Mouse (Mus musculus) liver, embryonic 15.5 days (tissue): ENCODE measurements around the gene Trpm1. TPM values are rescaled to one million over a fixed set of nuclear protein-coding genes. Genes with fewer than 3 reads are reported as not detected.

Experiments used
- ATAC-seq: fragments of 200-750 bp; cut with Nextera tagmentation; 2 replicates; pipeline ENCODE4 v1.8.0; 2017; ENCODE audit warnings: moderate number of reproducible peaks, mild to moderate bottlenecking, moderate library complexity; ENCODE audit not compliant: insufficient read depth
- H3K27ac ChIP-seq: fragments of 300-500 bp; sonication (generic); replicated peaks from 2 replicates; pipeline ENCODE4 v1.5.1; 2015; ENCODE audit warnings: mild to moderate bottlenecking, inconsistent platforms
- H3K27me3 ChIP-seq: fragments of 300-500 bp; sonication (generic); 2 replicates; pipeline ENCODE4 v1.6.1; 2015; ENCODE audit warnings: mild to moderate bottlenecking, inconsistent platforms
- H3K36me3 ChIP-seq: fragments of 300-500 bp; sonication (generic); replicated peaks from 2 replicates; pipeline ENCODE4 v1.6.1; 2015; ENCODE audit warnings: moderate library complexity, mild to moderate bottlenecking, inconsistent platforms
- H3K4me1 ChIP-seq: fragments of 300-500 bp; sonication (generic); replicated peaks from 2 replicates; pipeline ENCODE4 v1.6.1; 2015; ENCODE audit warnings: inconsistent platforms
- H3K4me2 ChIP-seq: fragments of 300-500 bp; sonication (generic); 2 replicates; pipeline ENCODE4 v1.6.1; 2015; ENCODE audit warnings: moderate library complexity, mild to moderate bottlenecking, inconsistent platforms
- H3K4me3 ChIP-seq: fragments of 300-500 bp; sonication (generic); replicated peaks from 2 replicates; pipeline ENCODE4 v1.5.1; 2015; ENCODE audit warnings: mild to moderate bottlenecking, inconsistent platforms
- H3K9ac ChIP-seq: fragments of 300-500 bp; sonication (generic); 2 replicates; pipeline ENCODE4 v1.6.1; 2015; ENCODE audit warnings: moderate library complexity, mild to moderate bottlenecking, inconsistent platforms
- H3K9me3 ChIP-seq: fragments of 300-500 bp; sonication (generic); replicated peaks from 2 replicates; pipeline ENCODE4 v1.6.1; 2016; ENCODE audit warnings: inconsistent platforms
- WGBS: fragments of 180-500 bp; shearing (Covaris S2); methylation state at CpG from one replicate; pipeline ENCODE4 v1.1.7; 2015; ENCODE audit warnings: mixed read lengths; ENCODE audit not compliant: insufficient replicate concordance; 5-methylcytosine and 5-hydroxymethylcytosine counted together
- polyA plus RNA-seq: library from polyadenylated mRNA; unstranded; fragments of >200 nt; fragmentation: Nextera tagmentation; extraction: Ambion mirVana; gene quantifications from 2 replicates; pipeline ENCODE4 v1.2.1, GENCODE M21; 2015

Gene Trpm1
- polyA plus RNA-seq, 1 experiment from 2014 or later = not detected

DNA sequence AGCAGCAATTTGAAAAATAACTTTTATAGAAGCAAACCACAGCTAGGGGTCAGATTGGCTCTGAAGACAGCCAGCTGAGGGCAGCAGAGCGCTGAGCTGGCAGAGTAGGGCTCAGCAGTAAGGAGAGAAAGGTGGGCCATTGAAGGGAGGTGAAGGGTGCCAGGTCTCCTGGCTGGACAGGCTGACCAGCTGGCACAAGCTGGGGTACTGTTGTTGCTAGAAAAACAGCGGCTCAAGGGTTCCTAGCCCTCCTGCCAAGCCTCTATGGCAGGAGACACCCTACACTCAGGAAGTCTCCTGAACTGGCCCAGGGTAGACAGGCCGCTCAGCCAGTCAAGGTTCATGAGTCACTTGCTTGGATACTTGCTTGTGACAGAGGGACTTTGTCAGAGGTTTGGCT is 11.4 kb downstream of the Trpm1 start:
- Histone ChIP-seq H3K4me1 (no peaks in the 10 kb centered on the region), H3K27me3 (no peaks in the 10 kb centered on the region), H3K4me3 (no peak overlapping the region), H3K27ac (no peak overlapping the region), H3K36me3 (no peaks in the 10 kb centered on the region), H3K9ac (no peak overlapping the region), H3K9me3 (no peaks in the 10 kb centered on the region), H3K4me2 (no peak overlapping the region)
- WGBS = 57% methylated on average over 3 of the region's 3 CpGs
- ATAC-seq = no peak

DNA sequence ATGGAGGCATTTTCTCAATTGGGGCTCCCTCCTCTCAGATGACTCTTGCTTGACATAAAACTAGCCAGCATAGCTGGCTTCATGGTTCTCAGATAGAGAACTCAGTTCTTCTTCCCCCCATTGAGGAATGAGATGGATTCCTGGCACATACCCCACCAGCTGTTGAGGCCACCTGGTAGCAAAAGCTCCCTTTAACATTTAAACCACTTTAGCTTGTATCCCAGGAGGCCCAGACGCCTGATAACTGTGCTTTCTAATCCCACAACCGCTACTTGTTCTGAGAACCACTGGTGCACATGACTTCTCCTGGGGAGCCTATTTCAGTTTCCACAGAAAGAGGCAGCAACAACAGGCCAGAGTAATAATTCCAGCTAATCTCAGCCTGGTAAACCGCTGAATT is 12.4 kb downstream of the Trpm1 start:
- no peak overlapping the region for H3K27ac ChIP-seq
- H3K9ac ChIP-seq = no peak overlapping the region
- no peaks in the 10 kb centered on the region for H3K4me1 ChIP-seq
- 59% methylated on average over 3 of the region's 3 CpGs for WGBS
- H3K36me3 ChIP-seq = no peaks in the 10 kb centered on the region
- no peak overlapping the region for H3K4me2 ChIP-seq
- no peak for ATAC-seq
- H3K27me3 ChIP-seq = no peaks in the 10 kb centered on the region
- no peak overlapping the region for H3K4me3 ChIP-seq
- no peaks in the 10 kb centered on the region for H3K9me3 ChIP-seq

DNA sequence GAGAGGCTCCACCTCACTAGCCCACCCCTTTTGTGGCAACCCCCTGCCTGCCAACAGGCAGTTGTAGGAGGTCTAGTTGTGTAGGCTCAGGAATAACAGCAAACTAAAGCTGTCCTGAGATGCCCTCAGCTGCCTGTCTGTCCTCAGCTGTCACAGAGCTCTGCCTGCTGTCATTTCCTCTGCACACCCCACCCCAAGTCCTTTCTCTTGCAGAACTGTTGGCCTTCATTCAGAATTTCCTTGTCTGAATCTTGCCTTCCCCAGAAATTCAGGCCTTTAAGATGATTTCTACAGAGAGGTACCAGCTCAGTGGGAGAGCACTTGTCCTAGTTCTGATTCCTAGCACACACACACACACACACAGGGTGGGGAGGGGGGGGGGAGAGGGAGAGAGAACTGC is 13.1 kb downstream of the Trpm1 start:
- Histone ChIP-seq H3K27me3 (no peaks in the 10 kb centered on the region), H3K27ac (no peak overlapping the region), H3K36me3 (no peaks in the 10 kb centered on the region), H3K9ac (no peak overlapping the region), H3K9me3 (no peaks in the 10 kb centered on the region), H3K4me3 (no peak overlapping the region), H3K4me2 (no peak overlapping the region), H3K4me1 (no peaks in the 10 kb centered on the region)
- ATAC-seq = no peak

- H3K9ac ChIP-seq = no peak overlapping the region
- no peak for ATAC-seq
- H3K27me3 ChIP-seq = no peaks in the 10 kb centered on the region
- no peaks in the 10 kb centered on the region for H3K9me3 ChIP-seq
- H3K4me2 ChIP-seq = no peak overlapping the region
- no peaks in the 10 kb centered on the region for H3K4me1 ChIP-seq
- H3K36me3 ChIP-seq = no peaks in the 10 kb centered on the region
- no peak overlapping the region for H3K27ac ChIP-seq
- 82% methylated on average over 4 of the region's 4 CpGs for WGBS
- H3K4me3 ChIP-seq = no peak overlapping the region
Measured at GRCm38 (mm10) chr7:64179310-64179709, 25.7 kb downstream of the Trpm1 start.

DNA sequence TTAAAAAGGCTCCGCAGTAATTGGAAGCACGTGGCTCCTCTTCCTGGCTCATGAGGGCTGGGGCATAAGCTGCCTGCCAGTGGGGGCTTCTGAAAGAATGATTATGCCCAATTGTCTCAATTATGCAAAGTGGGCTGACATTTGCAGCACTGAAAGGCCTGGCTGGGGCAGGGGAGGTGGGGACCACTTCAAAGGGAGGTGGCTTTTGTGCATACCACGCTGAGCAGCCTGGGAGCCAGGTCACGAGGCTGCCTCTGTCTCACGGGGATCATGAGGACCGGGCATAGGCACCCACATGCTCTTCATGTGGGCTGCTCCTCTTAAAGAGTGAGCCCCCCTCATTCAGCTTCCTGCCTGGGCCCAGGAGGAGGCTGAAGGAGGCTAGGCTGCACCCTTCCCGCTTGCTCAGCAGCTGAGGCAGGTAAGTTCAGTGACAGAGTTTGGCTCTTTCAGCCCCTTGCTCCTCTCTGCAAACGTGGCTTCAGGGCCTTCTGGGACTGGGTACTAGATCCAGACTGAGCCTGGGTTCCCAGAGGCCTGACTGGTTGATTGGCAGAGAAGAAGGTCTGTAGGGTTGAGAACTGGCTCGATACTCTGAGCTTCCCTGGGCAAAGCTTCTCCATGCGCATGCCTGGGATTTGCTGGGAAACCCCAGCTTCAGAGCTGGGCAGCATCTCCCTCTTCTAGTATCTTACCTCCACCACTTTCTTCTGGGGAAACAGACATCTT is 31.7 kb downstream of the Trpm1 start:
- Histone ChIP-seq H3K9me3 (no peaks in the 10 kb centered on the region), H3K4me3 (no peak overlapping the region), H3K27ac (no peak overlapping the region), H3K4me2 (no peak overlapping the region), H3K27me3 (no peaks in the 10 kb centered on the region), H3K36me3 (no peaks in the 10 kb centered on the region), H3K9ac (no peak overlapping the region), H3K4me1 (no peaks in the 10 kb centered on the region)
- 47% methylated on average over 10 of the region's 10 CpGs for WGBS
- ATAC-seq = no peak

DNA sequence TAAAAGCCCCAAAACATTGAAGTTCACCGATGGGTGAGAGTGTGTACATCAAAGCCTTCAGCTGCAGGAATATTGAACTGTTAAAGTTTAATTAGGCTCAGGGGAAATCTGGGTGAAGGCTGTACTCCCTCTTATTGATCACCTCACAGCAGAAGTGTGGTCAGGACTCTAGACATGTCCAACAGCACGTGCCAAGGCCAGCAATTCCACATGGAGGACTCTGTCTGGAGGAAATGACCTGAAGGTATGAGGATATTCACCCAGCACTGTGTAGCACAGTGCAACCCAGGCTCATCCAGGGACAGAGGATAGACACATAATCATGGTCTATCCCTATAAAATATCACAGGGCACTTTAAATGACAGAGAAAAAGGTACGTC is 32.3 kb downstream of the Trpm1 start:
- no peak overlapping the region for H3K27ac ChIP-seq
- H3K4me2 ChIP-seq = no peak overlapping the region
- no peaks in the 10 kb centered on the region for H3K36me3 ChIP-seq
- no peak overlapping the region for H3K9ac ChIP-seq
- H3K27me3 ChIP-seq = no peaks in the 10 kb centered on the region
- no peaks in the 10 kb centered on the region for H3K9me3 ChIP-seq
- 55% methylated on average over 3 of the region's 3 CpGs for WGBS
- H3K4me1 ChIP-seq = no peaks in the 10 kb centered on the region
- no peak for ATAC-seq
- H3K4me3 ChIP-seq = no peak overlapping the region

DNA sequence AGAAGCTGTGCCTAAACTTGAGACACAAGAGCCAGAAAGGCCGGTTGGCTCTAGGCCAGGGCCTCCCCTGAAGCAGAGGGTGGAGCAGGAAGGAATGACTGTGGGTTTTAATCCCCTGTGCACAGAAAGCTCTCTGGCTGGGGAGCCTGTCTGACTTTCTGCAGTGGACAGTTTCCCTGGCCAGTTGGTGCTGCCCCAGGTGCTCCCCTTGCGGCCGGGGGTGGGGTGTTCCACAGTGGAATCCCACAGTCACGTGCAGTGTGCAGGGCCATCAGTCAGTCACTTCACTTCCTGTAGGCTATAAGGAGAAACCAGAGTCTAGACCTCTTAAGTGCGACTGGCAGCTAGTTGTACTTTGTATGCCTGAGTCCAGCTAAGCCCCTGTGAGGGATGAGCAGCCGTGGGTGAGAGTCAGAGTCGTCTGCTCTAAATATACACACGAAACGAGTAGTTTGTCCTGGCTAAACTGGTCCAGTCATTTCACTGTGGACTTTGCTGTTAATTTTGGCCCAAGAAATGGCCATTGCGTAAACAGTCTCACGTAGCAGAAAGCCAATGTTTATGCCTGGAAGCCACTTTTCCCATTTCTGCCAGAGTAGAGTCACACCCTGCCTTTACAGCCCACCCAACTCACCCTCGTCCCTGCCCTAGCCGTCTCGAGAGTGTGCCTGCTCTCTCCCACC is 38.8 kb downstream of the Trpm1 start:
- Histone ChIP-seq H3K9ac (no peak overlapping the region), H3K4me1 (peaks cover 9% of the 10 kb centered on the region; the same call in 1 of the 2 replicates), H3K4me2 (no peak overlapping the region), H3K4me3 (no peak overlapping the region), H3K27ac (no peak overlapping the region), H3K9me3 (no peaks in the 10 kb centered on the region), H3K27me3 (no peaks in the 10 kb centered on the region), H3K36me3 (no peaks in the 10 kb centered on the region)
- 0 out of 2 replicates have a peak, but pooled peaks have one; percentile 18 for ATAC-seq
- 39% methylated on average over 14 of the region's 14 CpGs for WGBS

DNA sequence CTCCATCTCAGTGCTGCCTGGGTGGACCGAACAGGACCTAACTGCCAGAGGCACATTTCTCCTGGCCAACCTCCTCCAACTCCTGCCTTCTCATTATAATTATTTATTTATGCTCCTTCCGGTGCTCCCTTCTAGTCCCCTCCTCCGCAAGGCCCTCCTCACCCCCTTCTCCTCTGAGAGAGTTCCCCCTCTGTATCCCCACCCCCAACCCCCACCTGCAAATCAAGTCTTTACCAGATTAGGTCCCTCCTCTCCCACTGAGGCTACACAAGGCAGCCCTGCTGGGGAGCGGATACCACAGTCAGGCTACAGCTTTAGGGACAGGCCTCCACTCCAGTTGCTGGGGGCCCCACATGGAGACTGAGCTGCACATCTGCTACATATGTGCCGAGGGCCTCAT is 39.8 kb downstream of the Trpm1 start:
- H3K27me3 ChIP-seq = no peaks in the 10 kb centered on the region
- ATAC-seq = no peak
- no peaks in the 10 kb centered on the region for H3K9me3 ChIP-seq
- H3K4me3 ChIP-seq = no peak overlapping the region
- H3K27ac ChIP-seq = no peak overlapping the region
- no peak overlapping the region for H3K9ac ChIP-seq
- no peaks in the 10 kb centered on the region for H3K36me3 ChIP-seq
- H3K4me2 ChIP-seq = no peak overlapping the region
- WGBS = 49% methylated on average over 5 of the region's 5 CpGs
- peaks cover 9% of the 10 kb centered on the region; the same call in 1 of the 2 replicates for H3K4me1 ChIP-seq

DNA sequence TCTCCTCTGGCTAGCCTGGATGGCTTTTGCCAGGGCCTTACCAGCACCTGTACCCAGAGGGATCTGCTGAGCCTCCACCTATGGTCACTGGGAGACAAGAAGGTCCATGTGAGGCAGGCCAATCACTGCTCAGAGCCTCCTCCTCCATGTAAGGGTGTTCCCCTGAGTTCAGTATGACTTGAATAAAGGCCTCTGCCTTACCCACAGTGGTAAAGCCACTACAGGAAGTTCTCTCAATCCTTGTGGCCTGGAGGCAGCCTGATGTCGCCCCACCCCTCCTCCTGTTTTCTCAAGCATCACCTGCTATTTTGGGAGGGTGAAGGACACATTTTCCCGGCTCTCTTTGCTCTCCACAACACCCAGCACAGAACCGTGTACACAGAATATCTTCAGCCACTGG is 42.5 kb downstream of the Trpm1 start:
- Histone ChIP-seq H3K4me3 (no peak overlapping the region), H3K4me1 (peaks cover 9% of the 10 kb centered on the region; the same call in 1 of the 2 replicates), H3K4me2 (no peak overlapping the region), H3K9me3 (no peaks in the 10 kb centered on the region), H3K9ac (no peak overlapping the region), H3K27ac (no peak overlapping the region), H3K36me3 (no peaks in the 10 kb centered on the region), H3K27me3 (no peaks in the 10 kb centered on the region)
- WGBS = 37% methylated on average over 3 of the region's 3 CpGs
- ATAC-seq = no peak

GRCm38 (mm10) chr7:64208700-64209099 is 55.1 kb downstream of the Trpm1 start:
- no peaks in the 10 kb centered on the region for H3K27me3 ChIP-seq
- WGBS = 41% methylated on average over 5 of the region's 5 CpGs
- H3K9me3 ChIP-seq = no peaks in the 10 kb centered on the region
- H3K27ac ChIP-seq = no peak overlapping the region
- no peak overlapping the region for H3K9ac ChIP-seq
- no peak overlapping the region for H3K4me2 ChIP-seq
- no peaks in the 10 kb centered on the region for H3K36me3 ChIP-seq
- H3K4me1 ChIP-seq = no peaks in the 10 kb centered on the region
- ATAC-seq = no peak
- no peak overlapping the region for H3K4me3 ChIP-seq

GRCm38 (mm10) chr7:64212870-64213269 is 59.2 kb downstream of the Trpm1 start:
- Histone ChIP-seq H3K9ac (no peak overlapping the region), H3K27me3 (no peaks in the 10 kb centered on the region), H3K27ac (no peak overlapping the region), H3K4me1 (no peaks in the 10 kb centered on the region), H3K4me2 (no peak overlapping the region), H3K9me3 (no peaks in the 10 kb centered on the region), H3K4me3 (no peak overlapping the region), H3K36me3 (no peaks in the 10 kb centered on the region)
- ATAC-seq = no peak
- WGBS = 70% methylated on average over 4 of the region's 4 CpGs

GRCm38 (mm10) chr7:64214066-64214465 is 60.4 kb downstream of the Trpm1 start:
- H3K9ac ChIP-seq = no peak overlapping the region
- no peak for ATAC-seq
- H3K27ac ChIP-seq = no peak overlapping the region
- H3K4me1 ChIP-seq = no peaks in the 10 kb centered on the region
- no peaks in the 10 kb centered on the region for H3K9me3 ChIP-seq
- no peak overlapping the region for H3K4me2 ChIP-seq
- H3K27me3 ChIP-seq = no peaks in the 10 kb centered on the region
- 51% methylated on average over 4 of the region's 4 CpGs for WGBS
- no peaks in the 10 kb centered on the region for H3K36me3 ChIP-seq
- H3K4me3 ChIP-seq = no peak overlapping the region
